Mouse (Mus musculus) hindbrain, embryonic 11.5 days (tissue): ENCODE data around the gene Arhgef28. TPM values are rescaled to one million over a fixed set of nuclear protein-coding genes. Genes with fewer than 3 reads are reported as not detected.
"Not testable (repeated sequence)": the region's sequence is repeated elsewhere in the genome, so short reads cannot be mapped to it uniquely, and the experiment has no call there.

Experiments used
- ATAC-seq: fragments of 200-750 bp; cut with Nextera tagmentation; 2 replicates; pipeline ENCODE4 v1.8.0; 2017; ENCODE audit warnings: mild to moderate bottlenecking, moderate TSS enrichment, moderate library complexity; ENCODE audit not compliant: low FRiP score
- DNase-seq: peaks from one replicate; pipeline ENCODE4 v3.0.0-alpha.2; 2015; ENCODE audit warnings: low spot score
- H3K27ac ChIP-seq: fragments of 300-500 bp; sonication (generic); 2 replicates; pipeline ENCODE4 v1.5.1; 2014; ENCODE audit warnings: mild to moderate bottlenecking, low read depth, low read length
- H3K27me3 ChIP-seq: fragments of 300-500 bp; sonication (generic); 2 replicates; pipeline ENCODE4 v1.6.1; 2014; ENCODE audit warnings: mild to moderate bottlenecking, low read length, moderate library complexity, mixed read lengths; ENCODE audit not compliant: control insufficient read depth, insufficient read depth
- H3K36me3 ChIP-seq: fragments of 300-500 bp; sonication (generic); 2 replicates; pipeline ENCODE4 v1.6.1; 2014; ENCODE audit warnings: mild to moderate bottlenecking, low read length, moderate library complexity, mixed read lengths; ENCODE audit not compliant: control insufficient read depth, insufficient read depth
- H3K4me1 ChIP-seq: fragments of 300-500 bp; sonication (generic); replicated peaks from 2 replicates; pipeline ENCODE4 v1.6.1; 2014; ENCODE audit warnings: low read length, mixed read lengths; ENCODE audit not compliant: control insufficient read depth, insufficient read depth
- H3K4me2 ChIP-seq: fragments of 300-500 bp; sonication (generic); replicated peaks from 2 replicates; pipeline ENCODE4 v1.6.1; 2014; ENCODE audit warnings: mild to moderate bottlenecking, low read depth, low read length
- H3K4me3 ChIP-seq: fragments of 300-500 bp; sonication (generic); 2 replicates; pipeline ENCODE4 v1.5.1; 2014; ENCODE audit warnings: low read depth, low read length
- H3K9ac ChIP-seq: fragments of 300-500 bp; sonication (generic); 2 replicates; pipeline ENCODE4 v1.6.1; 2014; ENCODE audit warnings: low read depth, low read length
- H3K9me3 ChIP-seq: fragments of 300-500 bp; sonication (generic); 2 replicates; pipeline ENCODE4 v1.6.1; 2016; ENCODE audit warnings: low read length; ENCODE audit not compliant: control insufficient read depth
- whole genome bisulfite sequencing: fragments of 180-500 bp; shearing (Covaris S2); extraction: QIAGEN DNeasy Blood & Tissue Kit; methylation state at CpG from one replicate; pipeline ENCODE4 v1.1.7; 2014; 5-methylcytosine and 5-hydroxymethylcytosine counted together
- polyA plus RNA-seq: library from polyadenylated mRNA; unstranded; fragments of >200 nt; fragmentation: Nextera tagmentation; extraction: Ambion mirVana; gene quantifications from 2 replicates; pipeline ENCODE4 v1.2.1, GENCODE M21; 2014

Gene Arhgef28
- polyA plus RNA-seq, 1 experiment from 2014 or later, result 11.8 TPM

GRCm38 (mm10) chr13:98060121-98060520 is 146.1 kb downstream of the Arhgef28 start:
- H3K27ac ChIP-seq, DNase-seq, H3K27me3 ChIP-seq, H3K9ac ChIP-seq, H3K4me2 ChIP-seq, H3K4me3 ChIP-seq, H3K9me3 ChIP-seq, H3K36me3 ChIP-seq, ATAC-seq, H3K4me1 ChIP-seq: not testable (repeated sequence)
- 85% methylated on average over 1 of the region's 1 CpGs for WGBS

- peak; percentile 20 for DNase-seq
- Histone ChIP-seq H3K27me3 (no peaks in the 10 kb centered on the region), H3K27ac (no peak overlapping the region), H3K4me3 (no peak overlapping the region), H3K4me2 (no peak overlapping the region), H3K9me3 (no peaks in the 10 kb centered on the region), H3K4me1 (no peaks in the 10 kb centered on the region), H3K36me3 (no peaks in the 10 kb centered on the region), H3K9ac (no peak overlapping the region)
- ATAC-seq, result no peak
- WGBS, result 52% methylated on average over 8 of the region's 8 CpGs
Measured at GRCm38 (mm10) chr13:98055194-98055593, 151.0 kb downstream of the Arhgef28 start.

- no peak for ATAC-seq
Measured at GRCm38 (mm10) chr13:98040628-98041150, 165.6 kb downstream of the Arhgef28 start.

GRCm38 (mm10) chr13:98038731-98039130 is 167.5 kb downstream of the Arhgef28 start:
- no peak overlapping the region for H3K27ac ChIP-seq
- no peaks in the 10 kb centered on the region for H3K4me1 ChIP-seq
- no peak for ATAC-seq
- DNase-seq, result no peak
- H3K9ac ChIP-seq, result no peak overlapping the region
- no peaks in the 10 kb centered on the region for H3K27me3 ChIP-seq
- H3K36me3 ChIP-seq, result no peaks in the 10 kb centered on the region
- H3K4me3 ChIP-seq, result no peak overlapping the region
- H3K4me2 ChIP-seq, result no peak overlapping the region
- WGBS, result 85% methylated on average over 3 of the region's 3 CpGs
- no peaks in the 10 kb centered on the region for H3K9me3 ChIP-seq

More at GRCm38 (mm10) chr13:98040628-98041150, 165.6 kb downstream of the Arhgef28 start:
- Histone ChIP-seq H3K27ac (no peak overlapping the region), H3K4me1 (no peaks in the 10 kb centered on the region), H3K9ac (no peak overlapping the region), H3K27me3 (no peaks in the 10 kb centered on the region), H3K9me3 (no peaks in the 10 kb centered on the region), H3K4me3 (no peak overlapping the region), H3K4me2 (no peak overlapping the region), H3K36me3 (no peaks in the 10 kb centered on the region)
- peak; percentile 25 for DNase-seq
- WGBS, result 72% methylated on average over 3 of the region's 3 CpGs

GRCm38 (mm10) chr13:98037693-98038092 is 168.5 kb downstream of the Arhgef28 start:
- DNase-seq, result no peak

GRCm38 (mm10) chr13:98031642-98031960 is 174.6 kb downstream of the Arhgef28 start:
- 0 out of 2 replicates have a peak, but pooled peaks have one; percentile 47 for ATAC-seq
- DNase-seq, result no peak
- Histone ChIP-seq H3K27ac (no peak overlapping the region), H3K36me3 (no peaks in the 10 kb centered on the region), H3K9me3 (no peaks in the 10 kb centered on the region), H3K4me1 (0 out of 2 replicates have a peak, but pooled peaks cover 2% of the 10 kb centered on the region), H3K4me2 (peak overlapping the region; percentile 26), H3K4me3 (no peak overlapping the region), H3K9ac (0 out of 2 replicates have a peak overlapping the region, but pooled peaks have one; percentile 37), H3K27me3 (no peaks in the 10 kb centered on the region)
- whole genome bisulfite sequencing, result 39% methylated on average over 5 of the region's 5 CpGs

More at GRCm38 (mm10) chr13:98037693-98038092, 168.5 kb downstream of the Arhgef28 start:
- Histone ChIP-seq H3K9me3 (no peaks in the 10 kb centered on the region), H3K27me3 (no peaks in the 10 kb centered on the region), H3K9ac (no peak overlapping the region), H3K4me3 (no peak overlapping the region), H3K4me2 (no peak overlapping the region), H3K27ac (no peak overlapping the region), H3K4me1 (no peaks in the 10 kb centered on the region), H3K36me3 (no peaks in the 10 kb centered on the region)
- no peak for ATAC-seq

GRCm38 (mm10) chr13:98030959-98031641 is 175.1 kb downstream of the Arhgef28 start:
- 15% methylated on average over 16 of the region's 16 CpGs for WGBS
- ATAC-seq, result peak; percentile 67
- Histone ChIP-seq H3K9ac (0 out of 2 replicates have a peak overlapping the region, but pooled peaks have one; percentile 37), H3K27me3 (no peaks in the 10 kb centered on the region), H3K36me3 (no peaks in the 10 kb centered on the region), H3K27ac (no peak overlapping the region), H3K4me2 (peak overlapping the region; percentile 26), H3K4me3 (no peak overlapping the region), H3K9me3 (no peaks in the 10 kb centered on the region), H3K4me1 (0 out of 2 replicates have a peak, but pooled peaks cover 2% of the 10 kb centered on the region)
- peak; percentile 93 for DNase-seq

GRCm38 (mm10) chr13:98030041-98030440 is 176.2 kb downstream of the Arhgef28 start:
- no peak overlapping the region for H3K4me2 ChIP-seq
- H3K4me3 ChIP-seq, result no peak overlapping the region
- ATAC-seq (no peak), DNase-seq (no peak)
- 0 out of 2 replicates have a peak, but pooled peaks cover 2% of the 10 kb centered on the region for H3K4me1 ChIP-seq
- no peak overlapping the region for H3K9ac ChIP-seq
- H3K36me3 ChIP-seq, result no peaks in the 10 kb centered on the region
- 20% methylated on average over 5 of the region's 5 CpGs for WGBS
- no peaks in the 10 kb centered on the region for H3K27me3 ChIP-seq
- no peak overlapping the region for H3K27ac ChIP-seq
- H3K9me3 ChIP-seq, result no peaks in the 10 kb centered on the region

GRCm38 (mm10) chr13:98028711-98029250 is 177.5 kb downstream of the Arhgef28 start:
- DNase-seq (no peak), ATAC-seq (no peak)
- Histone ChIP-seq H3K27ac (no peak overlapping the region), H3K4me3 (no peak overlapping the region), H3K27me3 (no peaks in the 10 kb centered on the region), H3K4me2 (no peak overlapping the region), H3K4me1 (0 out of 2 replicates have a peak, but pooled peaks cover 2% of the 10 kb centered on the region), H3K9ac (no peak overlapping the region), H3K36me3 (no peaks in the 10 kb centered on the region), H3K9me3 (no peaks in the 10 kb centered on the region)
- WGBS, result 37% methylated on average over 6 of the region's 6 CpGs
